Mouse (Mus musculus) gastrocnemius, adult 2 months (tissue): ENCODE measurements around the gene Cand1. TPM values are rescaled to one million over a fixed set of nuclear protein-coding genes. Genes with fewer than 3 reads are reported as not detected.
A peak's percentile ranks its signal among the peaks of the same experiment; 100 is the strongest.

Experiments
- DNase-seq: peaks from one replicate; pipeline ENCODE4 v3.0.0; 2022
- H3K27ac ChIP-seq: fragments of 200-600 bp; 2 replicates; pipeline ENCODE4 v1.8.1; 2022; ENCODE audit warnings: mild to moderate bottlenecking
- H3K4me3 ChIP-seq: fragments of 200-600 bp; 2 replicates; pipeline ENCODE4 v1.8.1; 2022; ENCODE audit warnings: mild to moderate bottlenecking, moderate library complexity
- CTCF ChIP-seq: fragments of 200-600 bp; IDR thresholded peaks from 2 replicates; pipeline ENCODE4 v1.8.1; 2022; ENCODE audit warnings: antibody characterized with exemption, mild to moderate bottlenecking, moderate library complexity
- intact Hi-C: fragments of 180-260 bp; cut with DNase I; formaldehyde crosslinking; loops from one replicate; pipeline ENCODE4 v1.15.1; 2025
- total RNA-seq, 2 experiments: library from RNA; stranded (reverse); gene quantifications; 2 replicates each; pipeline ENCODE4 v1.2.3; 2021

The Cand1 gene
- total RNA-seq, 2 experiments from 2014 or later, result 11.2 to 17.5 TPM

GRCm38 (mm10) chr10:119199864-119200263 is 40.0 kb downstream of the Cand1 start:
- intact Hi-C loops, result no loop called here
- H3K27ac ChIP-seq, result no peak overlapping the region
- H3K4me3 ChIP-seq, result no peak overlapping the region
- DNase-seq, result no peak
- TF ChIP-seq CTCF, result no peak

- no peak overlapping the region for H3K4me3 ChIP-seq
- no peak overlapping the region for H3K27ac ChIP-seq
- DNase-seq, result no peak
- TF ChIP-seq CTCF, result no peak
- intact Hi-C loops, result no loop called here
Observed at GRCm38 (mm10) chr10:119198186-119198880, 41.5 kb downstream of the Cand1 start.

GRCm38 (mm10) chr10:119197621-119198150 is 42.2 kb downstream of the Cand1 start:
- Histone ChIP-seq H3K27ac (no peak overlapping the region), H3K4me3 (no peak overlapping the region)
- no peak for DNase-seq
- no peak for TF ChIP-seq CTCF
- intact Hi-C loops, result no loop called here

- DNase-seq, result no peak
- intact Hi-C loops, result no loop called here
- TF ChIP-seq CTCF, result no peak
- Histone ChIP-seq H3K4me3 (no peak overlapping the region), H3K27ac (peak overlapping the region; percentile 57)
Observed at GRCm38 (mm10) chr10:119192598-119193372, 47.1 kb downstream of the Cand1 start.

- intact Hi-C loops, result no loop called here
- no peak overlapping the region for H3K4me3 ChIP-seq
- no peak for DNase-seq
- no peak overlapping the region for H3K27ac ChIP-seq
- TF ChIP-seq CTCF, result no peak
Observed at GRCm38 (mm10) chr10:119187720-119188119, 52.1 kb downstream of the Cand1 start.

- no peak for TF ChIP-seq CTCF
- Histone ChIP-seq H3K27ac (no peak overlapping the region), H3K4me3 (no peak overlapping the region)
- no peak for DNase-seq
- intact Hi-C loops, result loop anchor here (5.0 to 10.0 kb wide), 3 partner anchors 67 to 575 kb away; no protein-coding TSS in a partner anchor
Observed at GRCm38 (mm10) chr10:119169656-119170055, 70.2 kb downstream of the Cand1 start.

GRCm38 (mm10) chr10:119169237-119169636 is 70.6 kb downstream of the Cand1 start:
- intact Hi-C loops, result loop anchor here (5.0 to 10.0 kb wide), 3 partner anchors 67 to 574 kb away; no protein-coding TSS in a partner anchor

GRCm38 (mm10) chr10:119168791-119169190 is 71.1 kb downstream of the Cand1 start:
- Histone ChIP-seq H3K4me3 (no peak overlapping the region), H3K27ac (no peak overlapping the region)
- intact Hi-C loops, result loop anchor here (5.0 to 10.0 kb wide), 3 partner anchors 66 to 574 kb away; no protein-coding TSS in a partner anchor
- TF ChIP-seq CTCF, result peak; percentile 62
- peak; percentile 21 for DNase-seq

More at GRCm38 (mm10) chr10:119169237-119169636, 70.6 kb downstream of the Cand1 start:
- no peak for DNase-seq
- TF ChIP-seq CTCF, result no peak
- Histone ChIP-seq H3K4me3 (no peak overlapping the region), H3K27ac (no peak overlapping the region)

- H3K4me3 ChIP-seq, result no peak overlapping the region
- no peak for TF ChIP-seq CTCF
- intact Hi-C loops, result loop anchor here (5.0 to 10.0 kb wide), 3 partner anchors 66 to 573 kb away; no protein-coding TSS in a partner anchor
- no peak overlapping the region for H3K27ac ChIP-seq
- DNase-seq, result no peak
Observed at GRCm38 (mm10) chr10:119167858-119168257, 72.0 kb downstream of the Cand1 start.

- intact Hi-C loops, result loop anchor here (5.0 to 10.0 kb wide), 3 partner anchors 63 to 570 kb away; no protein-coding TSS in a partner anchor
- no peak for DNase-seq
- TF ChIP-seq CTCF, result no peak
- no peak overlapping the region for H3K4me3 ChIP-seq
- H3K27ac ChIP-seq, result no peak overlapping the region
Observed at GRCm38 (mm10) chr10:119165051-119165450, 74.8 kb downstream of the Cand1 start.

GRCm38 (mm10) chr10:119161820-119162382 is 78.0 kb downstream of the Cand1 start:
- peak; percentile 47 for TF ChIP-seq CTCF
- intact Hi-C loops, result loop anchor here (10.0 kb wide), 1 partner anchor 567 kb away; no protein-coding TSS in a partner anchor
- Histone ChIP-seq H3K27ac (peak overlapping the region; percentile 48), H3K4me3 (peak overlapping the region; percentile 17; the same call in 1 of the 2 replicates)
- no peak for DNase-seq

GRCm38 (mm10) chr10:119160161-119160560 is 79.7 kb downstream of the Cand1 start:
- no peak for TF ChIP-seq CTCF
- DNase-seq, result peak; percentile 31
- no peak overlapping the region for H3K4me3 ChIP-seq
- no peak overlapping the region for H3K27ac ChIP-seq
- intact Hi-C loops, result loop anchor here (10.0 kb wide), 1 partner anchor 565 kb away; no protein-coding TSS in a partner anchor
